Mouse (Mus musculus): Measurements from ENCODE around the gene Uevld. TPM values are rescaled to one million over a fixed set of nuclear protein-coding genes. Genes with fewer than 3 reads are reported as not detected.

Gene Uevld
- polyA plus RNA-seq, 1 experiment from 2014 or later = 3.2 TPM

GRCm38 (mm10) chr7:46983280-46983679, 25.0 kb upstream of the Uevld start, which contains the start of gene Gm9999:
Gm9999 (plus strand) TSS chr7:46983580.
- Histone ChIP-seq H3K4me1 (ENCODE audit: insufficient read depth) (peaks cover 14% of the 10 kb centered on the region), H3K27me3 (ENCODE audit: insufficient read depth, low read length) (no peaks in the 10 kb centered on the region), H3K27ac (ENCODE audit: low read depth) (no peak within 1 kb of the TSS), H3K9me3 (ENCODE audit: low read length) (no peaks in the 10 kb centered on the region), H3K4me2 (ENCODE audit: low read depth, low read length) (no peak within 1 kb of the TSS), H3K4me3 (ENCODE audit: low read depth, low read length) (no peak within 1 kb of the TSS), H3K9ac (replicated peaks) (no peak within 1 kb of the TSS), H3K36me3 (replicated peaks; ENCODE audit: insufficient read depth, low read length) (no peaks in the 10 kb centered on the region)
- TF ChIP-seq CTCF (IDR thresholded peaks at IDR 0.05; ENCODE audit: low read depth) = no peak
- no peak for TF ChIP-seq EP300 (IDR thresholded peaks at IDR 0.05; ENCODE audit: low read depth)
- 83% methylated on average over 3 of the region's 3 CpGs for WGBS (ENCODE audit: insufficient replicate concordance)
- no peak for DNase-seq
- no peak for ATAC-seq

- no peak overlapping the region for H3K9ac ChIP-seq (replicated peaks)
- 86% methylated on average over 11 of the region's 11 CpGs for WGBS (ENCODE audit: insufficient replicate concordance)
- ATAC-seq (no peak), DNase-seq (no peak)
- H3K27me3 ChIP-seq (ENCODE audit: insufficient read depth, low read length) = no peaks in the 10 kb centered on the region
- no peaks in the 10 kb centered on the region for H3K9me3 ChIP-seq (ENCODE audit: low read length)
- H3K4me3 ChIP-seq (ENCODE audit: low read depth, low read length) = no peak overlapping the region
- no peak overlapping the region for H3K27ac ChIP-seq (ENCODE audit: low read depth)
- no peaks in the 10 kb centered on the region for H3K36me3 ChIP-seq (replicated peaks; ENCODE audit: insufficient read depth, low read length)
- TF ChIP-seq EP300 (IDR thresholded peaks at IDR 0.05; ENCODE audit: low read depth) (no peak), CTCF (IDR thresholded peaks at IDR 0.05; ENCODE audit: low read depth) (no peak)
- no peak overlapping the region for H3K4me2 ChIP-seq (ENCODE audit: low read depth, low read length)
- H3K4me1 ChIP-seq (ENCODE audit: insufficient read depth) = no peaks in the 10 kb centered on the region
Observed at GRCm38 (mm10) chr7:46975456-46975855, 17.1 kb upstream of the Uevld start.

- Histone ChIP-seq H3K9me3 (ENCODE audit: low read length) (no peaks in the 10 kb centered on the region), H3K36me3 (replicated peaks; ENCODE audit: insufficient read depth, low read length) (no peaks in the 10 kb centered on the region), H3K27me3 (ENCODE audit: insufficient read depth, low read length) (no peaks in the 10 kb centered on the region), H3K4me1 (ENCODE audit: insufficient read depth) (no peaks in the 10 kb centered on the region), H3K4me3 (ENCODE audit: low read depth, low read length) (no peak overlapping the region), H3K27ac (ENCODE audit: low read depth) (no peak overlapping the region), H3K4me2 (ENCODE audit: low read depth, low read length) (no peak overlapping the region), H3K9ac (replicated peaks) (no peak overlapping the region)
- WGBS (ENCODE audit: insufficient replicate concordance) = 75% methylated on average over 4 of the region's 4 CpGs
- no peak for TF ChIP-seq EP300 (IDR thresholded peaks at IDR 0.05; ENCODE audit: low read depth)
- TF ChIP-seq CTCF (IDR thresholded peaks at IDR 0.05; ENCODE audit: low read depth) = no peak
- ATAC-seq (no peak), DNase-seq (no peak)
Observed at GRCm38 (mm10) chr7:46974648-46975047, 16.3 kb upstream of the Uevld start.

DNA sequence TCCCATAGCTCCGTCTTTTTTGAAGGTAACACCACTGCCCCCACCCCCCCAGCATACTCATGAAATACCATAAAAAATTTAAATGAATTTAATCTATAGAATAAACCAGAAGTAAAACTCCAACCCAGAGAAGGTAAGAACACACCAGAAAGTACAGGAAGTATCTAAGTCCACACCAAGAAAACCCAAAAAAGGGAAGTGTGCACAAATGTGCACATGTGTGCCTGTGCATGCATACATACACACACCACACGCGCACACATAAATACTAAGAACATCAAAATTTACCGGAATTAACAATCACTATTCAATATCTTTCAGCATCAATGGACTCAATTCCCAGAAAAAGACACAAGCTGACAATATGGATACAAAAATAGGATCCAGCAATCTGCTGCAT, 11.6 kb upstream of the Uevld start:
- ATAC-seq (no peak), DNase-seq (no peak)
- TF ChIP-seq CTCF (IDR thresholded peaks at IDR 0.05; ENCODE audit: low read depth) = no peak
- no peak for TF ChIP-seq EP300 (IDR thresholded peaks at IDR 0.05; ENCODE audit: low read depth)
- Histone ChIP-seq H3K9me3 (ENCODE audit: low read length) (no peaks in the 10 kb centered on the region), H3K27me3 (ENCODE audit: insufficient read depth, low read length) (no peaks in the 10 kb centered on the region), H3K9ac (replicated peaks) (no peak overlapping the region), H3K27ac (ENCODE audit: low read depth) (no peak overlapping the region), H3K4me3 (ENCODE audit: low read depth, low read length) (no peak overlapping the region), H3K4me2 (ENCODE audit: low read depth, low read length) (no peak overlapping the region), H3K4me1 (ENCODE audit: insufficient read depth) (no peaks in the 10 kb centered on the region), H3K36me3 (replicated peaks; ENCODE audit: insufficient read depth, low read length) (no peaks in the 10 kb centered on the region)
- WGBS (ENCODE audit: insufficient replicate concordance) = 81% methylated on average over 4 of the region's 4 CpGs

DNA sequence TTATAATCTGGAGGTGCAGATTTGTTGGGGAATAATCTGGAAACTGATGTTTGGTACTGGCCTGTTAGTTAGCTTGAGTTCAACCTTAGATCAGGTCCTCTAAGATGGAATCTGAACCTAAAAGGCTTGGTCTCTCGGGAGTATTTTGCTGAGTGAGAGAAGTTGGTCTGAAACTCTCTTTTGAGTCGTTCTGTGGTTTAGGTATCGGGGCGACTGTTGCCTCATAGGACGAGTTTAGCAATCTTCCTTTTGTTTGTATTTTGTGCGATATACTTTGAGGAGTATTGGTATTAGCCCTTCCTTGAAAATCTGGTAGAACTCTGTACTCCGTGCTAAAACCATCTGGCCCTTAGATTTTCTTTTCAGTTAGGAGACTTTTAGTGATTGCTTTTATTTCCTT, 5.7 kb upstream of the Uevld start:
- no peaks in the 10 kb centered on the region for H3K36me3 ChIP-seq (replicated peaks; ENCODE audit: insufficient read depth, low read length)
- no peaks in the 10 kb centered on the region for H3K27me3 ChIP-seq (ENCODE audit: insufficient read depth, low read length)
- WGBS (ENCODE audit: insufficient replicate concordance) = 47% methylated on average over 7 of the region's 7 CpGs
- H3K4me2 ChIP-seq (ENCODE audit: low read depth, low read length) = peak overlapping the region; percentile 56; the same call in 1 of the 2 replicates
- peaks cover 8% of the 10 kb centered on the region for H3K4me1 ChIP-seq (ENCODE audit: insufficient read depth)
- H3K9me3 ChIP-seq (ENCODE audit: low read length) = no peaks in the 10 kb centered on the region
- no peak overlapping the region for H3K27ac ChIP-seq (ENCODE audit: low read depth)
- no peak overlapping the region for H3K9ac ChIP-seq (replicated peaks)
- no peak overlapping the region for H3K4me3 ChIP-seq (ENCODE audit: low read depth, low read length)
- ATAC-seq (no peak), DNase-seq (no peak)
- TF ChIP-seq EP300 (IDR thresholded peaks at IDR 0.05; ENCODE audit: low read depth) (no peak), CTCF (IDR thresholded peaks at IDR 0.05; ENCODE audit: low read depth) (no peak)

GRCm38 (mm10) chr7:46962806-46963618, 4.7 kb upstream of the Uevld start:
- TF ChIP-seq CTCF (IDR thresholded peaks at IDR 0.05; ENCODE audit: low read depth) (peak; percentile 94), EP300 (IDR thresholded peaks at IDR 0.05; ENCODE audit: low read depth) (no peak)
- H3K27me3 ChIP-seq (ENCODE audit: insufficient read depth, low read length) = no peaks in the 10 kb centered on the region
- peak overlapping the region; percentile 56 for H3K4me2 ChIP-seq (ENCODE audit: low read depth, low read length)
- ATAC-seq (peak; percentile 26; the same call in 1 of the 2 replicates), DNase-seq (peak; percentile 74)
- no peaks in the 10 kb centered on the region for H3K36me3 ChIP-seq (replicated peaks; ENCODE audit: insufficient read depth, low read length)
- H3K9me3 ChIP-seq (ENCODE audit: low read length) = no peaks in the 10 kb centered on the region
- peaks cover 14% of the 10 kb centered on the region for H3K4me1 ChIP-seq (ENCODE audit: insufficient read depth)
- H3K9ac ChIP-seq (replicated peaks) = peak overlapping the region; percentile 41; the same call in 1 of the 2 replicates
- WGBS (ENCODE audit: insufficient replicate concordance) = 3% methylated on average over 9 of the region's 9 CpGs
- H3K27ac ChIP-seq (ENCODE audit: low read depth) = no peak overlapping the region
- H3K4me3 ChIP-seq (ENCODE audit: low read depth, low read length) = no peak overlapping the region
